Mouse (Mus musculus): Measurements from ENCODE around the gene Kank4. TPM values are rescaled to one million over a fixed set of nuclear protein-coding genes. Genes with fewer than 3 reads are reported as not detected.
"Not testable (repeated sequence)": the region's sequence is repeated elsewhere in the genome, so short reads cannot be mapped to it uniquely, and the experiment has no call there.

Gene Kank4
- polyA plus RNA-seq, 1 experiment from 2014 or later: 0.70 TPM

- H3K4me2 ChIP-seq: peak overlapping the region; percentile 73
- H3K9ac ChIP-seq: no peak overlapping the region
- ATAC-seq (ENCODE audit: extremely low read depth, insufficient number of reproducible peaks, low FRiP score, low TSS enrichment): no peak
- no peaks in the 10 kb centered on the region for H3K36me3 ChIP-seq
- peaks cover 29% of the 10 kb centered on the region for H3K27me3 ChIP-seq (replicated peaks)
- no peak overlapping the region for H3K4me3 ChIP-seq
- H3K27ac ChIP-seq (replicated peaks): no peak overlapping the region
- WGBS: 37% methylated on average over 7 of the region's 7 CpGs
- no peaks in the 10 kb centered on the region for H3K9me3 ChIP-seq
- peaks cover 25% of the 10 kb centered on the region for H3K4me1 ChIP-seq
These were observed 88.6 kb downstream of the Kank4 start for GRCm38 (mm10) chr4:98728716-98729115.

DNA sequence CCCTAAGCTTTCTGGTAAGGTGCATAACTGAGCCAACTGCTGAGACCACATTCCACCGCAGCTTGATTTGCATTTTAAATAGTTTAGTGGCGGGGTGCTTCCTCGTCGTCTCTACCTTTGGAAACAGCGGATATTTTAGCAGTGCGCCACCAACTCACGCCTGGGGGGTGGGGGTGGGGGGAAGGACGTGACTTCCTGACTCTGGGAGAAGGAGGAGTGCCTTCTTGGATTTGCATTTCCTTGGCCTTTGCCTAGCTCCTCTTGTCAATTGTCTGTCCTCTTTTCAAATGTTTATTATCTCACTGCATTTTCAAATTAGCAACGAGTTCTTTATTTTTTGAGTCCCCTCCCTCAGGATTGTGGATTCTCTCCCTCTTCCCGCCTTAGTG lies 89.4 kb downstream of the Kank4 start:
- H3K36me3 ChIP-seq: no peaks in the 10 kb centered on the region

DNA sequence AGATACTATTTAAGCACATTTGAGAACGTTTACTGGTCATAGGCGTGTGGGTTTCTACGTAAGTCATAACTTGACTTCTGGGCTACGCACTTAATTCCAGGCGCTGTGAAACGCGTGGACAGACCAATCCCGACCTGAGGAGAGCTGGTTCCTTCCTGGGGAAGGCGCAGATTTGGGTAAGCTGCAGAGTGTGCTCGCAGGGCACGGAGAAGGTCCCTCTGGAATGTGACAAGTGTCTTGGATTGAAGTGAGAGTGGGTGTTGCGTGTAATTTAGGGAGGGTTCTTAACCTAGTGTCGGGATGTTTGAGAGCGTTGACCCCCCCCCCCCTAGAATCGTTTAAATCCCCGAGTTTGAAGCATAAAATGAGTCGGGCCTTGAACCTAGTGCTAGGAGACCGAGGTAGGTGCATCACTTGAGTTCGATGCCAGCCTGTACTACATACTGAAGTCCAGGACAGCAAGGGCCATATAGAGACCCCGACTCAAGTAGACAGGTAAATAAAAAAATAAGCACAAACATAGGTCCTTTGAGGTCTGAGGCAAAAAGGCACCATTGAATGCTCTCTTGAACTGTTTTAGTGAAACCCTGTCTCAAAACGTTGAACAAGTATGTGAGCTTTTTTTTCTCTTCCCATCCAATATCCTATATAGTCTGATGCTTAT lies 89.9 kb downstream of the Kank4 start:
- Histone ChIP-seq H3K4me2 (peak overlapping the region; percentile 73), H3K27ac (replicated peaks) (no peak overlapping the region), H3K9me3 (no peaks in the 10 kb centered on the region), H3K4me3 (peak overlapping the region; percentile 46), H3K9ac (peak overlapping the region; percentile 70), H3K4me1 (peaks cover 25% of the 10 kb centered on the region), H3K36me3 (no peaks in the 10 kb centered on the region), H3K27me3 (replicated peaks) (peaks cover 29% of the 10 kb centered on the region)
- WGBS: 3% methylated on average over 21 of the region's 21 CpGs
- no peak for ATAC-seq (ENCODE audit: extremely low read depth, insufficient number of reproducible peaks, low FRiP score, low TSS enrichment)

More for the DNA sequence above, 89.4 kb downstream of the Kank4 start:
- peaks cover 25% of the 10 kb centered on the region for H3K4me1 ChIP-seq
- H3K9me3 ChIP-seq: no peaks in the 10 kb centered on the region
- H3K4me2 ChIP-seq: peak overlapping the region; percentile 73
- peaks cover 29% of the 10 kb centered on the region for H3K27me3 ChIP-seq (replicated peaks)
- H3K4me3 ChIP-seq: peak overlapping the region; percentile 46
- no peak overlapping the region for H3K27ac ChIP-seq (replicated peaks)
- under 1% methylated on average over 10 of the region's 10 CpGs for WGBS
- ATAC-seq (ENCODE audit: extremely low read depth, insufficient number of reproducible peaks, low FRiP score, low TSS enrichment): no peak
- H3K9ac ChIP-seq: peak overlapping the region; percentile 52

- Histone ChIP-seq H3K27ac (replicated peaks) (no peak within 1 kb of the TSS), H3K36me3 (no peaks in the 10 kb centered on the region), H3K4me1 (peaks cover 25% of the 10 kb centered on the region), H3K4me2 (peak within 1 kb of the TSS; percentile 73), H3K9ac (peak within 1 kb of the TSS; percentile 70), H3K27me3 (replicated peaks) (peaks cover 29% of the 10 kb centered on the region), H3K4me3 (peak within 1 kb of the TSS; percentile 46), H3K9me3 (no peaks in the 10 kb centered on the region)
- WGBS: 5% methylated on average over 29 of the region's 29 CpGs
- ATAC-seq (ENCODE audit: extremely low read depth, insufficient number of reproducible peaks, low FRiP score, low TSS enrichment): no peak
These were observed 90.6 kb downstream of the Kank4 start, which contains the start of gene L1td1 for GRCm38 (mm10) chr4:98726590-98727237. Gene L1td1, plus strand, starts transcription at chr4:98726734.

GRCm38 (mm10) chr4:98725439-98725838 lies 91.9 kb downstream of the Kank4 start:
- 26% methylated on average over 4 of the region's 4 CpGs for WGBS
- Histone ChIP-seq H3K4me2 (no peak overlapping the region), H3K27me3 (replicated peaks) (peaks cover 29% of the 10 kb centered on the region), H3K9ac (no peak overlapping the region), H3K9me3 (no peaks in the 10 kb centered on the region), H3K4me3 (no peak overlapping the region), H3K27ac (replicated peaks) (no peak overlapping the region), H3K4me1 (peaks cover 25% of the 10 kb centered on the region), H3K36me3 (no peaks in the 10 kb centered on the region)
- no peak for ATAC-seq (ENCODE audit: extremely low read depth, insufficient number of reproducible peaks, low FRiP score, low TSS enrichment)

DNA sequence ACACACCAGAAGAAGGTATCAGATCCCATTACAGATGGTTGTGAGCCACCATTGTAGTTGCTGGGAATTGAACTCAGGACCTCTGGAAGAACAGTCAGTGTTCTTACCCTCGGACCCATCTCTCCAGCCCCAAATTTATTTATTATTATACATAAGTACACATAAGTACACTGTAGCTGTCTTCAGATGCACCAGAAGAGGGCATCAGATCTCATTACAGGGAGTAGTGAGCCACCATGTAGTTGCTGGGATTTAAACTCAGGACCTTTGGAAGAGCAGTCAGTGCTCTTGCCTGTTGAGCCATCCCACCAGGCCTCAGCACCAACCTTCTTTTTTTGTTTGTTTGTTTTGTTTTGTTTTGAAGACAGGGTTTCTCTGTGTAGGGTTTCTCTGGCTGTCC lies 92.7 kb downstream of the Kank4 start:
- not testable (repeated sequence) for H3K9ac ChIP-seq; H3K27ac ChIP-seq (replicated peaks); H3K4me2 ChIP-seq; H3K36me3 ChIP-seq; H3K4me3 ChIP-seq; ATAC-seq (ENCODE audit: extremely low read depth, insufficient number of reproducible peaks, low FRiP score, low TSS enrichment); H3K9me3 ChIP-seq
- Histone ChIP-seq H3K4me1 (peaks cover 25% of the 10 kb centered on the region), H3K27me3 (replicated peaks) (peaks cover 29% of the 10 kb centered on the region)
- 85% methylated on average over 1 of the region's 1 CpGs for whole genome bisulfite sequencing

DNA sequence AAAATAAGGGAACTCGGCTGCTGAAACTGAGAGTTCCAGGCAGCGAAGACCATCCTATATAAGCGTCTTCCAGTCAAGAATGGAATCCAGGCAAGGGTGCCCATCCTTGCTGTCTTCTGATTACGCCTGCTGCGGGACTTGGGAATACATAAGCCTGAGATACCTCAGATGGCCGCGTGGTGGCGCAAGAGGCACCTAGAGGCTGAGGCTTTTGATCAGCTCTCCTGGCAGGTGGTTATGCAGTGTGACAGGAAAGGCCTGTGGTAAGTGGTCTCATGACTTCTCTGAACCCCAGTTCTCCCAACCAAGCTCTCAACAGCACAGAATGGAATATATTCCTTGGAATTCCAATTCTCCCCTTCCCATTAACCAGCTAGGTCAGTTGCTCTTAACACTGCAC lies 94.9 kb downstream of the Kank4 start:
- no peak overlapping the region for H3K4me2 ChIP-seq
- no peak overlapping the region for H3K27ac ChIP-seq (replicated peaks)
- H3K9ac ChIP-seq: no peak overlapping the region
- H3K36me3 ChIP-seq: no peaks in the 10 kb centered on the region
- no peak for ATAC-seq (ENCODE audit: extremely low read depth, insufficient number of reproducible peaks, low FRiP score, low TSS enrichment)
- H3K27me3 ChIP-seq (replicated peaks): peaks cover 13% of the 10 kb centered on the region
- peaks cover 11% of the 10 kb centered on the region for H3K4me1 ChIP-seq
- WGBS: 10% methylated on average over 8 of the region's 8 CpGs
- H3K4me3 ChIP-seq: no peak overlapping the region
- H3K9me3 ChIP-seq: no peaks in the 10 kb centered on the region

DNA sequence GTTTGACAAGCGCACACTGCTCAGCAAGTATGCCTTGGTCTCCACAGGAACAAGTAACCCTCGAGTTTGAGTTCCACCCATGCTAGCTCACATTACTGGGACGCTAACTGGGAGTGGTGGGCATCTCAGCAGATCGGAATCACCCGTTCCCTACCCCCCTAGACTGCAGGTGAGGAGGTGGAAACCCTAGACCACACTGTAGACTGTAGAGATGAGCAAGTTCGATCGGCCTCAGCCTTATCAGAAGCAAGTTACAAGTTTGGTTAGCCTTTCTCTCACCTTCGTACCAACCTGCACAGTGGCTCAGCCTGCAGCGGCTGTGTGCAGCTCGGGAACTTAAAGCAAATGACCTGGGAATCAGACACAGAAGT lies 98.8 kb downstream of the Kank4 start:
- 76% methylated on average over 10 of the region's 10 CpGs for WGBS
- no peak overlapping the region for H3K4me2 ChIP-seq
- no peaks in the 10 kb centered on the region for H3K36me3 ChIP-seq
- H3K27me3 ChIP-seq (replicated peaks): no peaks in the 10 kb centered on the region
- no peak overlapping the region for H3K4me3 ChIP-seq
- no peak overlapping the region for H3K27ac ChIP-seq (replicated peaks)
- H3K4me1 ChIP-seq: no peaks in the 10 kb centered on the region
- no peaks in the 10 kb centered on the region for H3K9me3 ChIP-seq
- ATAC-seq (ENCODE audit: extremely low read depth, insufficient number of reproducible peaks, low FRiP score, low TSS enrichment): no peak
- no peak overlapping the region for H3K9ac ChIP-seq

- WGBS: 79% methylated on average over 17 of the region's 17 CpGs
- no peaks in the 10 kb centered on the region for H3K36me3 ChIP-seq
- H3K4me2 ChIP-seq: no peak overlapping the region
- H3K9ac ChIP-seq: no peak overlapping the region
- no peak overlapping the region for H3K27ac ChIP-seq (replicated peaks)
- ATAC-seq (ENCODE audit: extremely low read depth, insufficient number of reproducible peaks, low FRiP score, low TSS enrichment): no peak
- no peaks in the 10 kb centered on the region for H3K27me3 ChIP-seq (replicated peaks)
- H3K4me3 ChIP-seq: no peak overlapping the region
- H3K9me3 ChIP-seq: no peaks in the 10 kb centered on the region
- H3K4me1 ChIP-seq: no peaks in the 10 kb centered on the region
These were observed 99.4 kb downstream of the Kank4 start for GRCm38 (mm10) chr4:98717735-98718546.

GRCm38 (mm10) chr4:98710891-98711290 lies 106.4 kb downstream of the Kank4 start:
- Histone ChIP-seq H3K27ac (replicated peaks) (no peak overlapping the region), H3K4me2 (no peak overlapping the region), H3K27me3 (replicated peaks) (no peaks in the 10 kb centered on the region), H3K4me3 (no peak overlapping the region), H3K36me3 (0 out of 2 replicates have a peak, but pooled peaks cover 2% of the 10 kb centered on the region), H3K9ac (no peak overlapping the region), H3K4me1 (no peaks in the 10 kb centered on the region), H3K9me3 (no peaks in the 10 kb centered on the region)
- ATAC-seq (ENCODE audit: extremely low read depth, insufficient number of reproducible peaks, low FRiP score, low TSS enrichment): no peak
- WGBS: 87% methylated on average over 8 of the region's 8 CpGs
